Mouse (Mus musculus) CH12.LX (cell line): ENCODE measurements around the gene Polr1d.

Experiments used
- CHD1 ChIP-seq: IDR thresholded peaks from 2 replicates; pipeline ENCODE4 v1.6.1; 2012; ENCODE audit warnings: low read depth, low read length, improper control_type of control experiment, inconsistent platforms
- MAX ChIP-seq: IDR thresholded peaks from 2 replicates; pipeline ENCODE4 v1.6.1; 2011; ENCODE audit warnings: low read length, improper control_type of control experiment
- MAZ ChIP-seq: IDR thresholded peaks from 2 replicates; pipeline ENCODE4 v1.6.1; 2012; ENCODE audit warnings: low read depth, mild to moderate bottlenecking, inconsistent platforms, low read length, improper control_type of control experiment, moderate library complexity
- POLR2A ChIP-seq: IDR thresholded peaks from 2 replicates; pipeline ENCODE4 v1.6.1; 2011; ENCODE audit warnings: low read depth, mild to moderate bottlenecking, improper control_type of control experiment, low read length
- POLR2AphosphoS2 ChIP-seq: IDR thresholded peaks from 2 replicates; pipeline ENCODE4 v1.6.1; 2011; ENCODE audit warnings: low read depth, low read length, improper control_type of control experiment
- SIN3A ChIP-seq: IDR thresholded peaks from 2 replicates; pipeline ENCODE4 v1.6.1; 2012; ENCODE audit warnings: low read length, improper control_type of control experiment, inconsistent platforms
- TCF12 ChIP-seq: IDR thresholded peaks from 2 replicates; pipeline ENCODE4 v1.6.1; 2014; ENCODE audit warnings: low read depth, mild to moderate bottlenecking, inconsistent platforms, low read length, improper control_type of control experiment
- ZNF384 ChIP-seq: IDR thresholded peaks from 2 replicates; pipeline ENCODE4 v1.6.1; 2012; ENCODE audit warnings: low read depth, low read length, improper control_type of control experiment, inconsistent platforms

GRCm38 (mm10) chr5:147034283-147034682 is 42.6 kb upstream of the Polr1d start:
- TF ChIP-seq MAZ = no peak
- TF ChIP-seq ZNF384 = no peak
- TF ChIP-seq TCF12 = no peak
- TF ChIP-seq POLR2A = no peak
- no peak for TF ChIP-seq MAX
- TF ChIP-seq POLR2AphosphoS2 = no peak
- no peak for TF ChIP-seq SIN3A
- TF ChIP-seq CHD1 = no peak
